Mouse (Mus musculus) heart, postnatal 25 days (tissue): ENCODE results near the gene Slc38a9. TPM values are rescaled to one million over a fixed set of nuclear protein-coding genes. Genes with fewer than 3 reads are reported as not detected.

Experiments used
- DNase-seq: peaks from one replicate; pipeline ENCODE4 v3.0.0; 2022; ENCODE audit warnings: low spot score
- intact Hi-C: fragments of 180-260 bp; cut with DNase I; formaldehyde crosslinking; loops from one replicate; pipeline ENCODE4 v1.15.1; 2025
- total RNA-seq, 2 experiments: library from RNA; stranded (reverse); gene quantifications; 2 replicates each; pipeline ENCODE4 v1.2.3; 2021

Gene Slc38a9
- total RNA-seq, 2 experiments from 2014 or later, result 8.6 to 10.6 TPM

- intact Hi-C loops, result no loop called here
- DNase-seq, result no peak
These were observed 99.4 kb downstream of the Slc38a9 start for GRCm38 (mm10) chr13:112759777-112760537.

GRCm38 (mm10) chr13:112760538-112760881 lies 100.0 kb downstream of the Slc38a9 start:
- intact Hi-C loops, result no loop called here
- no peak for DNase-seq

GRCm38 (mm10) chr13:112761787-112762186 lies 101.2 kb downstream of the Slc38a9 start:
- intact Hi-C loops, result no loop called here
- DNase-seq, result no peak

GRCm38 (mm10) chr13:112762548-112762947 lies 102.0 kb downstream of the Slc38a9 start:
- intact Hi-C loops, result no loop called here
- DNase-seq, result no peak

DNA sequence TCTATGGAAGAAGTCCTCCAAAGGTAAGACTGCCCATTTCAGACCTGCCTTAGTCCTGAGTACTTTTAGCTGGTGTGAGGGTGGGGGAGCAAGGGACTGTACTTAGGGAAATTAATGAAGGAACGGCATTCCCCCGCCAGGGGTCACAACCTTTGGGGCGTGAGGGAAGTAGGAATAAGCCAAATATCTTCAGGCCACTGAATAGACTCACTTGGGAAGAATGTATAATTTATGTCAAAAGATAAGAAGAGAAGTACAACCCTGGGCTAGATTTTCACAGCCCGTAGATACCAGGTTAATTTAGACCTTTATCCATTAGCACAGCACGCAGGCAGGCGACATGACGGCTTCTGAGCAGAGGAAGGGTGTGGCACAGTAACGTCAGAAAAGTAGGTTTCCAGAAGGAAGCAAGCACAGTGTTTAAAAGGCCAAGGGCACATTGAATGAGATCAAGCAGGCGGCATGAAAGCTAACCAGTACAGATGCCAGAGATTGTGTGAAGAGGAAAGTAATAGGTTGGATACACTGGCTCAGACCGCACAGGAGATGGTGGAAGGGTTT lies 103.1 kb downstream of the Slc38a9 start:
- no peak for DNase-seq
- intact Hi-C loops, result no loop called here

DNA sequence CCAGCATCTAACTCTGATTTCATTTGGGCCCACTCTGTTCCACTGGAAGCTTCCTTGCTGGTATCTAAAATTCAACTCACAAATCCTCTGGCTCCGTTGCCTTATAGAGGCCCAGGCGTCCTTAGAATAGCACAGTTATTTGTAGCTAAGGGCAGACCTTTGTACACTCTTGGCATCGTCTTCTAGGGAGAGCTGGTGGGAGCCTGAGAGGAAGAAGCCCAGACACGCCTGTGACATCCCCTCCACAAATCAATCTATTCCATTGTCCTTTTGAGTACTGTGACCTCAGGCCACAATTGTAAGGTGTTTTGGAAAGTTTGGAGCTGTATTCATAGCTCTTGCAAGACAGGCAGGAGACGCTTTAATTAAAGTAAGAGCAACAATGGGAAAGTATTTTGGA lies 104.0 kb downstream of the Slc38a9 start:
- no peak for DNase-seq
- intact Hi-C loops, result no loop called here

GRCm38 (mm10) chr13:112765654-112766053 lies 105.1 kb downstream of the Slc38a9 start:
- intact Hi-C loops, result no loop called here
- no peak for DNase-seq

- DNase-seq, result no peak
- intact Hi-C loops, result no loop called here
These were observed 110.2 kb downstream of the Slc38a9 start for GRCm38 (mm10) chr13:112770528-112771328.

- no peak for DNase-seq
- intact Hi-C loops, result loop anchor here (2.0 kb wide), 1 partner anchor 29 kb away; the partner anchor contains the start of gene Plpp1
These were observed 111.1 kb downstream of the Slc38a9 start for GRCm38 (mm10) chr13:112771447-112772208.

- no peak for DNase-seq
- intact Hi-C loops, result loop anchor here (2.0 kb wide), 1 partner anchor 29 kb away; the partner anchor contains the start of gene Plpp1
These were observed 111.7 kb downstream of the Slc38a9 start for GRCm38 (mm10) chr13:112772252-112772651.

DNA sequence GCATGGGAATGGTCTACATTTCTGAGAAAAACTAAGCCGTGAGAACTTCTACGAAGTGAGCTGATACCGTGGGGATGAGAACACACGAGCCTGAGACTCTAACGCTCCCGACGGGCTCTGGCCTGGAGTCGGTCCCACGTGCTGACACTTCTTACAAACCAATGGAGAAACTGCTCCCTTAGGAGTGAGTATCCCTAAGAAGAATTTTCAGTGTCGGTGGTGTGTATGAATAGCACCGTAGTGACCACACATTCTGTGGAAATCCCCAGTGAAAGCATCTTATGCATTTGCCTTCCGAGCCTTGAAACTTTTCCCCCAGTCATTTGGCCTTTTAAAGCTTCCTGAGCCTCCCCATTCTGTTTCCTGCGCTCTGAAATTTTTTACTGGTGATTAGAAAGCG lies 112.3 kb downstream of the Slc38a9 start:
- intact Hi-C loops, result loop anchor here (2.0 kb wide), 1 partner anchor 28 kb away; the partner anchor contains the start of gene Plpp1
- DNase-seq, result no peak

DNA sequence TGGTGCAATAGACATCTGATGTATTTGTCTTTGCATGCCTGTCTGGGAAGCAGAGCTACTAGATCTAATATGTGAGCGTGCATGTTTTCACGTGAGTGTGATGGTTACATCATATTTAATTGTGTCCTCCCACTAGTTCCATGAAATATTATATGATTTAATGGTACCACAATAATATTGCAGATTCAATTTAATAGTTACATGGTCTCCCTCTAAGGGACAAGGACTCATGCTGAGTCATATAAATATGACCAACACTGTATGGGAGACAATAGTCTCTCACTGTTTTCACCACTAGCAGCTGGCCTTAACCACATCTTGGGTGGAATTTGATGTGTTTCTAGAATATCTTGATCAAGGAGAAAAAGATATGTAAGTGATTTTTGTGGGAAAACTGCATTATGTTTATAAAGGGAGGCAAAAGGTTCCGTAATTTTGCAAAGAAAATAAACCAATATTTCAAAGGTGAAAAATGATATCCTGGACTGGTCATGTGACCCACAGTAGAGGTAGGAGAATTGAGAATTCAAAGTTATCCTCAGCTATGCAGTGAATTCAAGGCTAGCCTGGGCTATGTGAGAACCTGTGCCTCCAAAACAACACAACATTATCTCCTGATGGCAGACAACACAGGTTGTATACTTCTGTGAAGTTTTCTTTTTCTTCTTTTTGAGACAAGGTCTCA lies 113.6 kb downstream of the Slc38a9 start:
- intact Hi-C loops, result loop anchor here (2.0 kb wide), 1 partner anchor 27 kb away; the partner anchor contains the start of gene Plpp1
- no peak for DNase-seq

GRCm38 (mm10) chr13:112775856-112776255 lies 115.3 kb downstream of the Slc38a9 start:
- DNase-seq, result no peak
- intact Hi-C loops, result no loop called here

- intact Hi-C loops, result no loop called here
These were observed 117.9 kb downstream of the Slc38a9 start for GRCm38 (mm10) chr13:112778407-112778806.

DNA sequence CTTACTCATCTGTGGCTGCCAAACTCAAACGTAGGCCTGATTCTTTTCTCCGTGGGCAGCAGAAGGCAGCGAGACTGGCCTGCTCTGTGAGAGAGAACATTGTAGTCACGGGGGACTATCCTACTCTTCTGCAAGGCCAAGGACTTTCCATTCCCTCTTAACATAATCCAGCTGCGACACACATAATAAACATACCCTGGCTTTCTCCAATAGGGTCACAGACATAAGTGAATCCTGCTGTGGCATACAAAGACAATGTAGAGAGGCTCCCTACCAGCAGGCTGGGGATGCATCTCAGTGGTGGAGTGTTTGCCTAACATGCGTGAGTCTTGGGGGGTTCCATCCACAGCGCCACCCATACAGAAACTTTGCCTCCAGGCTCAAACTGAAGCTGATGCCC lies 124.8 kb downstream of the Slc38a9 start:
- no peak for DNase-seq
- intact Hi-C loops, result no loop called here

More at GRCm38 (mm10) chr13:112778407-112778806, 117.9 kb downstream of the Slc38a9 start:
- DNase-seq, result no peak

- intact Hi-C loops, result no loop called here
- DNase-seq, result no peak
These were observed 125.6 kb downstream of the Slc38a9 start for GRCm38 (mm10) chr13:112786142-112786541.

DNA sequence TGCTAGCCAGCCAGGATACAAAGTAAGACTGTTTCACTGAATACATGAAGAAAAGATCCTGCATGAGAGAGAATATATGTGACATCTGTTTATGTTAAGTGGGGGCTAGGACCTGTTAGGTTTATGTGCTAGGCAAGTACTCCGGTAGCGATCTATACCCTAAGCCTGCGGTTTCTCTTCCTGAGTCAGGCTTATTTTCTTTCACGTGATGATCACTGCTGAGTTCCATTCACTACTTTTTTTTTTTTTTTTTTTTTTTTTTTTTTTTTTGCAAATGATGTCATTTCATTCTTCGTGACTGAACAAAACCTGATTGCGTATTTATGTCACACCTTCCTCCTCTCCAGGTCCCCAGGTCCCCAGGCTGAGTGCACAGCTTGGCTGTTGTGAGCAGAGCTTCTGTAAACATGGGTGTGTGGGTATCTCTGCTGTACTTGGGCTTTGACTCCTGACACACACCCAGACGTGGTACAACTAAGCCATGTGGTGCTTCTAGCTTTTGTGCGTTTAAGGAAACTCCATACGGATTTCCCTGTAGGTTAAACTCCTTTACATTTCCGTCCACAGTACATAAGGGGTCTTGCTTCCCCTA lies 126.5 kb downstream of the Slc38a9 start:
- DNase-seq, result no peak
- intact Hi-C loops, result no loop called here
